Mouse (Mus musculus) ES-Bruce4 (cell line): Measurements from ENCODE around the gene Hspa2. TPM values are rescaled to one million over a fixed set of nuclear protein-coding genes. Genes with fewer than 3 reads are reported as not detected.

Experiments used
- H3K27ac ChIP-seq: 2 replicates; pipeline ENCODE4 v1.5.1; 2012; ENCODE audit warnings: low read length, inconsistent platforms; ENCODE audit not compliant: insufficient read depth
- H3K27me3 ChIP-seq: 2 replicates; pipeline ENCODE4 v1.6.1; 2012; ENCODE audit warnings: mild to moderate bottlenecking, low read length, inconsistent platforms; ENCODE audit not compliant: control insufficient read depth, poor library complexity, insufficient read depth, severe bottlenecking
- H3K36me3 ChIP-seq: 2 replicates; pipeline ENCODE4 v1.6.1; 2012; ENCODE audit warnings: inconsistent platforms, mild to moderate bottlenecking, low read length, moderate library complexity; ENCODE audit not compliant: control insufficient read depth, poor library complexity, insufficient read depth, severe bottlenecking
- H3K4me1 ChIP-seq: one replicate; pipeline ENCODE4 v1.8.1; 2011; ENCODE audit warnings: low read length; ENCODE audit not compliant: control insufficient read depth, insufficient read depth
- H3K4me3 ChIP-seq: 2 replicates; pipeline ENCODE4 v1.5.1; 2011; ENCODE audit warnings: low read depth, mild to moderate bottlenecking, low read length
- H3K9ac ChIP-seq: 2 replicates; pipeline ENCODE4 v1.6.1; 2012; ENCODE audit warnings: low read depth, mild to moderate bottlenecking, inconsistent platforms; ENCODE audit not compliant: poor library complexity, severe bottlenecking
- H3K9me3 ChIP-seq: replicated peaks from 2 replicates; pipeline ENCODE4 v1.6.1; 2012; ENCODE audit warnings: mild to moderate bottlenecking, low read length, inconsistent platforms; ENCODE audit not compliant: control insufficient read depth, poor library complexity, insufficient read depth, severe bottlenecking
- CTCF ChIP-seq: IDR thresholded peaks from one replicate; pipeline ENCODE4 v1.8.1; 2011; ENCODE audit warnings: low read depth, low read length
- EP300 ChIP-seq: IDR thresholded peaks from 2 replicates; pipeline ENCODE4 v1.6.1; 2011; ENCODE audit warnings: low read depth, low read length; ENCODE audit not compliant: insufficient read depth
- POLR2A ChIP-seq: IDR thresholded peaks from one replicate; pipeline ENCODE4 v1.8.1; 2011; ENCODE audit warnings: low read length; ENCODE audit not compliant: insufficient read depth
- polyA plus RNA-seq: library from polyadenylated mRNA; stranded (reverse); fragments of >200 nt; gene quantifications from 2 replicates; pipeline ENCODE4 v1.2.4, GENCODE M21; 2011; ENCODE audit warnings: low read depth; ENCODE audit not compliant: missing spikeins, insufficient read depth, insufficient read length

Hspa2 gene
- polyA plus RNA-seq, 1 experiment = 8.7 TPM

- Histone ChIP-seq H3K4me3 (peak within 1 kb of the TSS; percentile 44), H3K9ac (peak within 1 kb of the TSS; percentile 12), H3K27ac (no peak within 1 kb of the TSS), H3K27me3 (peaks cover 1% of the 10 kb centered on the region; the same call in 1 of the 2 replicates), H3K36me3 (no peaks in the 10 kb centered on the region), H3K4me1 (no peaks in the 10 kb centered on the region), H3K9me3 (peaks cover 6% of the 10 kb centered on the region)
- TF ChIP-seq POLR2A = no peak
- TF ChIP-seq CTCF = no peak
- no peak for TF ChIP-seq EP300
These were observed 13.5 kb downstream of the Hspa2 start, which contains the start of gene Ppp1r36 for GRCm38 (mm10) chr12:76417433-76417854. Gene Ppp1r36, plus strand, starts transcription at chr12:76417538.

- no peaks in the 10 kb centered on the region for H3K36me3 ChIP-seq
- TF ChIP-seq CTCF = peak; percentile 12
- no peak for TF ChIP-seq POLR2A
- no peak for TF ChIP-seq EP300
- H3K9me3 ChIP-seq = peaks cover 6% of the 10 kb centered on the region
- H3K4me1 ChIP-seq = no peaks in the 10 kb centered on the region
- no peak overlapping the region for H3K27ac ChIP-seq
- peaks cover 1% of the 10 kb centered on the region; the same call in 1 of the 2 replicates for H3K27me3 ChIP-seq
- no peak overlapping the region for H3K4me3 ChIP-seq
- H3K9ac ChIP-seq = no peak overlapping the region
These were observed 14.4 kb downstream of the Hspa2 start for GRCm38 (mm10) chr12:76418346-76418745.

GRCm38 (mm10) chr12:76425256-76425655 is 21.3 kb downstream of the Hspa2 start:
- TF ChIP-seq CTCF = no peak
- TF ChIP-seq POLR2A = no peak
- TF ChIP-seq EP300 = no peak
- no peaks in the 10 kb centered on the region for H3K27me3 ChIP-seq

GRCm38 (mm10) chr12:76427546-76427945 is 23.6 kb downstream of the Hspa2 start:
- Histone ChIP-seq H3K4me3 (no peak overlapping the region), H3K36me3 (no peaks in the 10 kb centered on the region), H3K27me3 (no peaks in the 10 kb centered on the region), H3K4me1 (no peaks in the 10 kb centered on the region), H3K9me3 (no peaks in the 10 kb centered on the region; the same call in 1 of the 2 replicates), H3K27ac (no peak overlapping the region), H3K9ac (no peak overlapping the region)
- TF ChIP-seq EP300 (no peak), CTCF (no peak), POLR2A (no peak)

More at GRCm38 (mm10) chr12:76425256-76425655, 21.3 kb downstream of the Hspa2 start:
- Histone ChIP-seq H3K36me3 (no peaks in the 10 kb centered on the region), H3K4me1 (no peaks in the 10 kb centered on the region), H3K27ac (no peak overlapping the region), H3K9me3 (no peaks in the 10 kb centered on the region; the same call in 1 of the 2 replicates), H3K9ac (no peak overlapping the region), H3K4me3 (no peak overlapping the region)

GRCm38 (mm10) chr12:76430879-76431406 is 27.0 kb downstream of the Hspa2 start:
- TF ChIP-seq EP300 (no peak), POLR2A (no peak), CTCF (no peak)
- no peaks in the 10 kb centered on the region for H3K27me3 ChIP-seq
- H3K4me3 ChIP-seq = no peak overlapping the region
- H3K27ac ChIP-seq = no peak overlapping the region
- no peaks in the 10 kb centered on the region for H3K9me3 ChIP-seq
- no peak overlapping the region for H3K9ac ChIP-seq
- no peaks in the 10 kb centered on the region for H3K36me3 ChIP-seq
- H3K4me1 ChIP-seq = no peaks in the 10 kb centered on the region

GRCm38 (mm10) chr12:76431431-76431830 is 27.5 kb downstream of the Hspa2 start:
- H3K27ac ChIP-seq = no peak overlapping the region
- no peaks in the 10 kb centered on the region for H3K27me3 ChIP-seq
- no peaks in the 10 kb centered on the region for H3K9me3 ChIP-seq
- H3K9ac ChIP-seq = no peak overlapping the region
- no peak overlapping the region for H3K4me3 ChIP-seq
- no peaks in the 10 kb centered on the region for H3K36me3 ChIP-seq
- no peaks in the 10 kb centered on the region for H3K4me1 ChIP-seq
- TF ChIP-seq POLR2A (no peak), EP300 (no peak), CTCF (no peak)
